Mouse (Mus musculus) liver, adult 2 months (tissue): ENCODE data around the gene Arl4a.

Experiments used
- CTCF ChIP-seq: fragments of 200-500 bp; IDR thresholded peaks from 2 replicates; pipeline ENCODE4 v1.5.1; 2011; ENCODE audit warnings: low read depth, low read length, control low read depth
- POLR2A ChIP-seq: fragments of 200-500 bp; IDR thresholded peaks from 2 replicates; pipeline ENCODE4 v1.6.1; 2011; ENCODE audit warnings: low read length, control low read depth; ENCODE audit not compliant: insufficient read depth; ENCODE audit errors: extremely low read depth

GRCm38 (mm10) chr12:40043816-40044585 lies 6.2 kb upstream of the Arl4a start:
- no peak for TF ChIP-seq CTCF
- no peak for TF ChIP-seq POLR2A
